Mouse (Mus musculus): Measurements from ENCODE around the gene H2-T24. TPM values are rescaled to one million over a fixed set of nuclear protein-coding genes. Genes with fewer than 3 reads are reported as not detected.

The H2-T24 gene
- total and polyA plus RNA-seq, 3 experiments: 14.1 to 25.9 TPM; not detected in 1

DNA sequence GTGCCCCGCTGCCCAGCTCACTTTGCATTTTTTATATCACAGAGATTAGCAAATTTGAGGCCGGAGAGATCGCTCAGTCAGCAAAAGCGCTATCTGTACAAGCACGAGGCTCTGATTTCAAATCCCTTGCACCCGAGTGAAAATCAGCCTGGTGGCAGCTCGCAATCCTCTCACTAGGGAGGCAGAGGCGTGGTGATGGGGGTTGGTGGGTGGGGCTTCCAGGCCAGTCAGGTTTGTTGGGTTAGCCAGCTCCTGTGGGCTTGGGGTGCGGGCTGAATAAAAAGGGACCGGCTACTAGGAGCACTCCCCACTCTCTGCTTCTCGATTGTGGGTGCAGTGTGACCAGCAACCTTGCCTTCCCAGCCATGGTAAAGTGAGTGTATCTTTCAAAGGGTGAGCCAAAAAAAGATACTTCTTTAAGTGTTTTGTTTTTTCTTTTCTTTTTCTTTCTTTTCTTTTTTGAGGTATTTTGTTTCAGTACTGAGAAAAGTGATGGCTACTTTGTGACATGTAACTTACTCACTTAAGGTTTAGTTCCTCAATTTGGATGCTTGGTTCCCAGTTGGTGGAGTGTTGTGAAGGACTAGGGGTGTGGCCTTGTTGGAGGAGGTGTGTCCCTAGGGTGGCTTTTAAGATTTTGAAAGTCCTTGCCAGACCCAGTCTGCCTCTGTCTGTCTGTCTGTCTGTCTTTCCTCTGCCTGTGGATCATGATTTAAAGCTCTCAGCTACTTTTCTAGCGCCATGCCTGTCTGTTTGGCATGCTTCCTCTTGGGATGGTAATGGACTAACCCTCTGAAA, 22.4 kb downstream of the H2-T24 start (continued):
- TF ChIP-seq CTCF (IDR thresholded peaks at IDR 0.05 in 2 of 3, conservative IDR thresholded peaks at IDR 0.05 in 1 of 3; ENCODE audit: control insufficient read depth in 1 of 3, insufficient read depth in 1 of 3, low read depth in 2 of 3, low read length in 3 of 3, poor library complexity in 1 of 3, severe bottlenecking in 1 of 3) (no peak; a peak in 1 of 6 replicates), TAL1 (IDR thresholded peaks at IDR 0.05; ENCODE audit: low read length) (no peak), GATA1 (IDR thresholded peaks at IDR 0.05; ENCODE audit: low read depth, low read length) (0 out of 2 replicates have a peak, but pooled peaks have one; percentile 9), SIN3A (IDR thresholded peaks at IDR 0.05; ENCODE audit: low read length) (peak; percentile 85), USF2 (IDR thresholded peaks at IDR 0.05; ENCODE audit: borderline replicate concordance in 1 of 2, insufficient read depth in 1 of 2, low read depth in 1 of 2, low read length in 2 of 2) (no peak), ELF1 (IDR thresholded peaks at IDR 0.05; ENCODE audit: low read depth, low read length) (no peak), MYB (IDR thresholded peaks at IDR 0.05; ENCODE audit: low read depth, low read length) (no peak), MYC (IDR thresholded peaks at IDR 0.05; ENCODE audit: low read depth, low read length) (0 out of 2 replicates have a peak, but pooled peaks have one; percentile 16), HCFC1 (IDR thresholded peaks at IDR 0.05; ENCODE audit: low read depth, low read length) (0 out of 2 replicates have a peak, but pooled peaks have one; percentile 33), CHD2 (IDR thresholded peaks at IDR 0.05; ENCODE audit: low read length) (no peak), SMC3 (IDR thresholded peaks at IDR 0.05; ENCODE audit: low read depth, low read length) (peak; percentile 35), ZNF384 (IDR thresholded peaks at IDR 0.05; ENCODE audit: low read depth, low read length) (no peak), EP300 (IDR thresholded peaks at IDR 0.05; ENCODE audit: low read depth in 1 of 2, low read length in 2 of 2) (peak; percentile 30 to 44; a peak in 3 of 4 replicates), MAFK (IDR thresholded peaks at IDR 0.05; ENCODE audit: borderline replicate concordance, low read depth, low read length) (peak; percentile 57; the same call in 1 of the 2 replicates), JUND (IDR thresholded peaks at IDR 0.05; ENCODE audit: low read depth, low read length) (no peak), POLR2AphosphoS5 (IDR thresholded peaks at IDR 0.05; ENCODE audit: borderline replicate concordance, low read depth, low read length) (no peak)

DNA sequence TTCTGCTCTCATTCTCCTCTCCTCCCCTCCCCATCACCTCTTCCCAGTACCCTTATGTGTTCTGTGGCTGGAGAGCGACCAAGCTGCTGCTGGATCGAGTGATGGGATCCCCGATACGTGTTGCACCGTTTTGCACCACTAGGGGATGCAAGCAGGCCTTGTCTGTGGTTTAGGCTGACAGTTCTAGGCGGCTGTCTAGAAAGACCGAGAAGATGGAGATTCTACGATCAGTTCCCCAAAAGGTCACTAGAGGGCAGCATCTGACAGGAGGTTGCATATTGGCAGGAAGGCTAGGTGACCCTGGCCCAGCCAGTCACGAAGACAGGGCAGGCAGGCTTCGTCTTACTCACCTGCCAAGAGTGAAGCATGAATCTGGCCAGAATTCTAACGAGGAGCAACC, 23.4 kb downstream of the H2-T24 start:
- Histone ChIP-seq H3K9me3 (replicated peaks; ENCODE audit: insufficient read depth, low read length) (no peaks in the 10 kb centered on the region), H3K4me1 (ENCODE audit: control insufficient read depth in 1 of 2, insufficient read depth in 2 of 2, low read length in 2 of 2) (peaks cover 25 to 33% of the 10 kb centered on the region in 2 experiments), H3K9ac (ENCODE audit: control insufficient read depth, low read depth, low read length, poor library complexity, severe bottlenecking) (peak overlapping the region; percentile 15; the same call in 1 of the 2 replicates), H3K27ac (ENCODE audit: control insufficient read depth, low read depth, low read length) (no peak overlapping the region), H3K27me3 (ENCODE audit: control insufficient read depth in 1 of 2, insufficient read depth in 2 of 2, low read length in 2 of 2) (no peaks in the 10 kb centered on the region), H3K36me3 (ENCODE audit: control insufficient read depth in 1 of 2, insufficient read depth in 2 of 2, low read length in 2 of 2) (peaks cover 0 to 41% of the 10 kb centered on the region in 2 experiments; a peak in 3 of 4 replicates), H3K4me3 (ENCODE audit: control insufficient read depth in 1 of 2, insufficient read depth in 1 of 2, low read depth in 2 of 2, low read length in 2 of 2) (no peak overlapping the region), H3K79me2 (ENCODE audit: control insufficient read depth, insufficient read depth, low read length, poor library complexity) (peaks cover 45% of the 10 kb centered on the region)
- peak; percentile 98 for DNase-seq (ENCODE audit: low read depth, low spot score)
- TF ChIP-seq RAD21 (IDR thresholded peaks at IDR 0.05; ENCODE audit: low read depth, low read length) (no peak; the same call in none of the 2 replicates), ETS1 (IDR thresholded peaks at IDR 0.05; ENCODE audit: low read depth, low read length) (peak; percentile 58; the same call in 1 of the 2 replicates), ZC3H11A (IDR thresholded peaks at IDR 0.05; ENCODE audit: low read depth, low read length) (peak; percentile 99), CHD1 (IDR thresholded peaks at IDR 0.05; ENCODE audit: low read depth, low read length) (no peak), MAFK (IDR thresholded peaks at IDR 0.05; ENCODE audit: borderline replicate concordance, low read depth, low read length) (no peak), ZMIZ1 (IDR thresholded peaks at IDR 0.05; ENCODE audit: low read depth, low read length) (no peak), TBP (IDR thresholded peaks at IDR 0.05; ENCODE audit: low read depth, low read length) (0 out of 2 replicates have a peak, but pooled peaks have one; percentile 37), MXI1 (IDR thresholded peaks at IDR 0.05; ENCODE audit: low read depth, low read length) (peak; percentile 88), GABPA (IDR thresholded peaks at IDR 0.05; ENCODE audit: low read depth, low read length) (no peak), CHD2 (IDR thresholded peaks at IDR 0.05; ENCODE audit: low read length) (no peak), JUND (IDR thresholded peaks at IDR 0.05; ENCODE audit: low read depth, low read length) (no peak), POLR2AphosphoS2 (IDR thresholded peaks at IDR 0.05; ENCODE audit: low read length) (0 out of 2 replicates have a peak, but pooled peaks have one; percentile 19), NELFE (IDR thresholded peaks at IDR 0.05; ENCODE audit: low read depth, low read length) (no peak), MEF2A (IDR thresholded peaks at IDR 0.05; ENCODE audit: extremely low read depth, insufficient replicate concordance, low read depth, low read length, poor library complexity, severe bottlenecking) (no peak), GATA1 (IDR thresholded peaks at IDR 0.05; ENCODE audit: low read depth, low read length) (no peak), USF1 (IDR thresholded peaks at IDR 0.05; ENCODE audit: low read depth, low read length) (no peak), HCFC1 (IDR thresholded peaks at IDR 0.05; ENCODE audit: low read depth, low read length) (peak; percentile 59), KAT2A (conservative IDR thresholded peaks at IDR 0.05; ENCODE audit: low read depth, low read length) (no peak), ELF1 (IDR thresholded peaks at IDR 0.05; ENCODE audit: low read depth, low read length) (no peak), NRF1 (IDR thresholded peaks at IDR 0.05; ENCODE audit: insufficient read depth, low read depth, low read length, poor library complexity, severe bottlenecking) (no peak), USF2 (IDR thresholded peaks at IDR 0.05; ENCODE audit: borderline replicate concordance in 1 of 2, insufficient read depth in 1 of 2, low read depth in 1 of 2, low read length in 2 of 2) (no peak), POLR2AphosphoS5 (IDR thresholded peaks at IDR 0.05; ENCODE audit: borderline replicate concordance, low read depth, low read length) (no peak), MAX (IDR thresholded peaks at IDR 0.05; ENCODE audit: low read length) (no peak; the same call in 1 of the 2 replicates)

Measured in MEL (cell line).